Mouse (Mus musculus) induced T-regulatory cell, adult 2 months (primary cell): ENCODE measurements around the gene Tmsb4x.

Source experiments
- DNase-seq: peaks from one replicate; pipeline ENCODE4 v3.0.0-alpha.2; 2012; ENCODE audit warnings: low read depth

Tmsb4x gene

DNA sequence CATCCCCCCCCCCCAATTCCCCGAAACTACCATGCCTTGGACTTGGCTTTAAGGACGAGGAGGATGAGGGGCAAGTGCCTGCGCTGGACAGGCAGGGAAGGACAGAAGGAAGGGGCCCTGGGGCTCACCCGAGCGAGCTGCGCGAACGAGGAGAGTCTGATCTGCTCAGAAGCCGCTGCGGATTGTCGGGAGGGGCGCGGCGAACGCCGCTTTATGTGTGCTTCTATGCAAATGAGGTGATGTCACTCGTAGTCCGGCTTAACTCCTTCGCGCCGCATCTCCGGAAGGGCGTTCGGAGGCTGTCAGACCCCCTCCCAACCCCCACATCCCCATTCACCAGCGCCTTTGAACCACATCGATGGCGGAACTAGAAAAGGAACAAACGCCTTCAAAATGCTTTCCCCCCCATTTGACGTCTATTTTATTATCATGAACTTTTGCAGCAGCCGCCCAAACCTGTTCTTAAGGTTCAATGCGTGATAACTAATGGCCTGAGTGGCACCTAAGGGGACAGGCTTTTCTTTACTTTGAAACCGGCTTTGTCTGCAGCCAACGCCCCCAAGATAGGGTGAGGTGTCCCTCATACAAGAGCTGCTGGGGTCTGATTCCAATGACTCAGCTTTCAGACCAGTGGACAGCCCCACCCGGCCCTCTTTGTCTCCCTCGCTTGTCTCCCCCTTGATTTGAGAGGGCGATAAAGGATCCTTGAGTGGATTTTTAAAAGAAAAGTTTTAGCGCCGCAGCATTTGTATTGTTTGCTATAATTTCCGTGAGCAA, at the start of gene Tmsb4x:
Gene Tmsb4x (minus strand): TSS at position 338 of the 777 bp plus-strand sequence.
- peak; percentile 90 for DNase-seq

- DNase-seq, result no peak
These were observed 32.6 kb upstream of the Tmsb4x start for GRCm38 (mm10) chrX:167241736-167242135.

DNA sequence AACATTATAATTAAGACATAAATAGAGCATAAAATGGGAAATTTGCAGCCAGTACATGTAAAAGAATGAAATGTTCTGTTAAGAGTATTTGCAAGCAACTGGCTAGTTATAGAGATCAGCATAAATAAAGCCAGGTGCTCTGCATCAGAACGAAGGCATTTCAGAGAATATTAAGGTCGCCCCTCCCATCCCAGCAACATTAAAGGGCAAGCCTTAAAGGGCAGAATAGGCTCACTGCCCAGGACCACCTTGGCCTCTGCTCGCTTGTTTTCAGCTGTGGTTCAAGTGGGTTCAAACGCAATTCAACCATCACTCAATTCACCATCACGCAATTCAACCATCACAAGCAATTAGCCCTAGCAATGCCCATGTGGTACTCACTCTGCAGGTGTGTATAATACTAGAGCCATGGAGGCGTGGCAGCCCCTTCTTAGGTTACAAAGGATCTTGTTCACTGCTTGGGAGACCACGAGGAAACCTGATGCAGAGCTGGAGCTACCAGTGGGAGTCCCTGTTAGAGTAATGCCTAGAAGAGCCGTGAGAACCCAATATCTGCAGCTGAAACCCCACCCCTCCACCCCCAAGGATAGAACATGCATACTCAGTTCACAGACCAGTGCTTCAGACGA, 30.3 kb upstream of the Tmsb4x start:
- no peak for DNase-seq

DNA sequence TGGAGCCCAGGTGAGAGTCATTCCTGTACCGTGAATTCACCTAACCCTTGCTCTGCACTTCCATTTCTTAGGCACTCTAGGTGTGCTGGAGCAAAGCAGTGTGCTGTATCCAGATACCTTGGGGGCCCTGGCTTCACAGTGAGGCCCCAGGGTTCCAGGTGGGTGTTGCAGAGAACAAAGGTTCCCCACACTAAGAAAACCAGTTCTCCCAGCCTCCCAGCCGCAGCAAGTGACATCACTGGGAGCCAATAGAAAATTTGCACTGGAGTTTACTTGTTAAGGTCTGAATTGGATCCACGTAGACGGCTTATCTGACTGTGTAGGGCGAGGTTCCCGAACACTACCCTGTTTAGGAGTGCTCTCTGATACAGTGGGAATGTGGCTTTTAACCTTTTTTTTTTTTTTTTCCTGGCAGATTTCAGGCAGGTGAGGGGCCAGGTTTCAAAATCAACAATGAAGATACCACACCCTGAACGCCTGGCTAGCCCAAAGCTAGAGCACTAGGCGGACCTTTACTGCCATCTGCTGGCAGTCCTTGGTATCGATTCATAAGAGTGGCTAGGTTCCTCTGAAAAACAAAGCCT, 24.1 kb upstream of the Tmsb4x start:
- peak; percentile 88 for DNase-seq

GRCm38 (mm10) chrX:167231150-167231549, 22.0 kb upstream of the Tmsb4x start:
- peak; percentile 70 for DNase-seq

DNA sequence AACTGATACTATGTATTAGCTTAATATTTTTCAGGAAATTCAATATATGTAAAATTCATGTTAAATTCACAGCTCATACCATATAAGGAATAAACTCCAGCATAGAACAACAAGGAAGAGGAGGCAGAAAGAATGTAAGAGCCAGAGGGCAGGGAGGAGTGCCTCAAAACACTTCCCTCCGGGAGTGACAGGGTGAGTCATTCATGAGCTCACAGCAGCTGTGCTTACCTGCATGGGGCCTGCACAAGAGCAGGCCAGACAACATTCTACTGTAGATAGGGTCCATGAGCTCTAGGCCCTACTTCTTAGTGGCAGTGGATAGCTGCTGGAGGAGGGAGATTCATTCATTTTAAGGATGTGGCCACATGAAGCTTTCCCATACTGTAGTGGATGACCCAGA, 20.7 kb upstream of the Tmsb4x start:
- DNase-seq, result peak; percentile 10

DNA sequence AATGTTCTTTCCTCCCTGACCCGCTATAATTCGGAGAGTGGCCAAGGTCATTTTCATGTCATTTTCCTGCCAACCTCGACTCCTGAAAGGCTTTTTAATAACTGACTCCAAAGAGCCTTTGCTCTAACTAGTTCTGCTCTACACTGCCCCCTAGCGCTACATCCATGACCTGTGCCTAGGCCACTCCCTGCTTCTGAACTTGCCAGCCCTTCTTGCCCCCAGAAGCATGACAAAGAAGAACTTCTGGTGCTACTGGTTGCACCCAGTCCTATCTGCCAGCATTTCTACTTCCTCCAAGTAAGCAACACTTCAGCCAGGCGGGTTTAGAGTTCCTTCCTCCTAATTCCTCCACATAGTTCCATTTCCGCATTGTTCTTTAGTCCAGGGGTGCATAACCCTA, 20.1 kb upstream of the Tmsb4x start:
- peak; percentile 83 for DNase-seq

DNA sequence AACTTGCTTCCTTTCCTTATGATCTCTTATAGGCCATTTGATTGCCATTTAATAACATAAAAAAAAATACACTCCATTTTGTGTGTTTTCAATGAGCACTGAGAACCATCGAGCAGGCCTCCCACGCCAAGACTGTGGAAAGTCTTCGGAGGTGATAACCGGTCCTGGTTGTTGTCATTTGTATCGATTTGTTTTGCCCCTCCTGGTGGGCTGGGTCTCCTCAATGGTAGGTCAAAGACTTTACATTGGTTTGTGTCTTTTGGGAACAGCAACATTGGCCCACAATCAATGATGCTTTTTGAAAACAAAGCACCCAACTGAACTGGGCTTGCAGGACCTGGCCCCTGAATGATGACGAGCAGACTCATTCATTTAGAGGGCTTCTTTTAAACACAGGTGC, 18.6 kb upstream of the Tmsb4x start:
- peak; percentile 39 for DNase-seq

GRCm38 (mm10) chrX:167227138-167227537, 18.0 kb upstream of the Tmsb4x start:
- DNase-seq, result peak; percentile 76

DNA sequence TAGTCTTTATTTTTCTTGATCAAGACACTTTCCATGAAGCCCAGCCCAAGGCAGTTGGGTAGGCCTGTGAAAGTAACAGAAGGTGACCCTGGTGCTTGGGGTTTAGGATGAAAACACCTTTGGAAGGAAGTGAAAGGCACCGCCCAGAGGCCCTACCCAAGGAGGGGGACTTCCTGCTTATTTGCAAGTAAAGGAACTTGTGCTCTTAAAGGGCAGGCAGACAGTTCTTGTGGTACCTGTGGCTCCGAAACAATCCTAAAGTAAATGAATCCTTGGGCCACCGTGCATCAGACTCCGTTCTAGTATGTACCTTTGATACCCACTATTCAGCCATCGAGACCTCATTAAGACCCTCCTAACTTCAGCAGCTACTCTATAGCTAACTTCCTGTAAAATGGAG, 17.5 kb upstream of the Tmsb4x start:
- DNase-seq, result peak; percentile 75

GRCm38 (mm10) chrX:167212707-167213106, 3.6 kb upstream of the Tmsb4x start:
- peak; percentile 47 for DNase-seq

DNA sequence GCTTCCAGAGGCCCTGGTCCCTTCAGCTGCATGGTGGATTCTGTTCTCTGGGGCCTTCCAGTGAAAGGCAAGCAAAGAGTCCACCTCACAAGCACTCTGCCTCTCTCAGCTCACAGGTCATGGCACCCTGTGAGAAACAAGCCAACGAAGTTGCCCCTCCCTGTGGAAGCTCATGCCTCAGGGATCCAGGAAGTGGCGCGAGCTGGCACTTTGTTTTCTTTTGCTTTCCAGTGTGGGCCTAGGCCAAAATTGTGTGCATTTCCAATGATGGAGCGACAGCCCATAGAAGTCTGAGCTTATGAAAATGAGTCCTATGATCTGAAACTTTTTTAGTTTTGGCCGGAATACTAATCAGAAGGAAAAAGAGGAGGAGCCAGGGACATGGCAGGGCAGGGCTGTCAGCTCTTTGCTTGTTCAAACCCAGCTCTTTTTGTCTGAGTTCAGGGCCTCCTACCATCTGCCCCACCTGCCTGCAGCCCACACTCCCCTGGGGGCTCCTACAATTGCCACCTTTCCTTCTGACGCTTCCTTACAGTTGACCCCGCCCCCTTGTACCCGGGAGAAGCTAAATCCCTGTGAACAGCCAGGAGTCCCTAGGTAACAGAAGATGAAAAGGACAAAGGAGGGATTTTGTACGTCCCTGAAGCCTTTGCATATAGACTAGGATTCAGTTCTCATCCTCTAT, 2.9 kb upstream of the Tmsb4x start:
- peak; percentile 46 for DNase-seq

DNA sequence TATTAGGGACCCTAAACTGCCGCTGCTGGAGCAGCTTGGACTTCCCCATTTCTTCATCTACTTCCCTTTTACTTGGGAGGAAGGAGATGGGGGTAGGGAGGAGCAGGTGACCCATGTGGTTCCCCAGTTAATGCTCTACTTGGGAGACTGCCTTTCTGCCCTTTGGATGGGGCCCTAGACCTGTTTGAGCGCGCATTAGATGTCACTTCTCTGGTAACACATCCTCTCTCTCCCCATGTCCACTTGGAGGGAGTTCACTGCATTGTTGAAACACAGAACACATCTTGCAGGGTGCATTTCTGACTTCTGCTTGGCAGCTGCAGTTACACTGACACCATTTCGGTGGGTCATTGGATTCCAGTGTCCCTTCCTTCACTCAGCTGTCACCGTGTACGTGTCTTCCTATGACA, 1.2 kb upstream of the Tmsb4x start:
- DNase-seq, result peak; percentile 62

DNA sequence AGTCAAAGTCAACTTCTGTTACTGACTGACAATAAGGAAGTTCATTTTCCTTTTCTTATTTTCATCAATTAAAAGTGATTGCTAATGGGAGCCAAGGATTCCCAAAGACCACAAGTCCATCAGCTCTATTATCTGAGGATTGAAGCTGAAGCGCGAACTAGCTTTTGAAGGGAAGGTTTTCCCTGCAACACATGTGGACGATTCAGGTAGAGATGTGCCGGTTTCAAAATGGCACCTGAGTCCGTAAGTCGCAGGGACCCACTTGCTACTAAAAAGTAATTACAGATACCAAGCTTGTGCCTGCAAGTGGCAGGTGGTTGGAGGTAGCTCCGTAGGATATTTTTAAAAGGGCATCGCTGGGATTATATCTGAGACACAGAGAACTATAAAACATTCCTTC, 713 bp upstream of the Tmsb4x start:
- DNase-seq, result peak; percentile 66

DNA sequence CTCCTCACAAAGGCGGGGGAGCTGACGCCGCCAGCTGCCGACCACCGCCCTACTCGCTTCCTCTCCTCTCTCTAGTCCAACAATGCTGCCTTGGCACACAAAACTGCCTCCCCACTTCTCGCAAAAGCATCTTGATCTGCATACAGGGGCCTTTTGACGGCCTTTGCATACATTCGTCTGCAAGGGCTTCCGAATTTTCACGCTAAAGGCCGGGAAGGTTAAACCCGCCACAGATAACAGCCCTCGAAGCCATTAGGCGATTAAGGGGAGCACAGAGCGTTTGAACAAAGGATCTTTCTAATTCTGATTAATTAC, 652 bp downstream of the Tmsb4x start:
- peak; percentile 63 for DNase-seq

- peak; percentile 79 for DNase-seq
These were observed 1.2 kb downstream of the Tmsb4x start for GRCm38 (mm10) chrX:167207741-167208505.

GRCm38 (mm10) chrX:167205813-167206520, 3.1 kb downstream of the Tmsb4x start:
- peak; percentile 79 for DNase-seq

GRCm38 (mm10) chrX:167201365-167201764, 7.8 kb downstream of the Tmsb4x start:
- DNase-seq, result peak; percentile 79

DNA sequence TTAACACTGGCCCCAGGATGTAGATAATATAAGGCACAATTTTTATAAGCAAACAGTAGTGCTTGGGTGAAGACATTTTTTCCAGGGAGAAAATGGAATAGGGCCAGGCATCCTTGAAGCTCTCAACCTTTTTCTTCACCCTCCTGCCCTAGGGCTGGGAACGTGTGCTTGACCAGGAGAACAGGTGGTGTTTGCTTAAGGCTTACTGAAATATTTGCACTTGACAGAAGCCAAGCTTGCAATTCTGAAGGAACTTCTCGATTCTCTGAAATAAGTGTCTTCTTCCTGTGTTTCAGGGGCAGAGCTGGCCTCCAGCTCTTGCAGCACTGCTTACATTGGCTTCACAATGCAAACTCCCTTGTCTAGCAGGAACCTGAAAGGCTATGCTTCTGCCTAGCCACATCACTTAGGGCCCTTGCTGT, 13.9 kb downstream of the Tmsb4x start:
- peak; percentile 15 for DNase-seq

GRCm38 (mm10) chrX:167186306-167186705, 22.8 kb downstream of the Tmsb4x start:
- DNase-seq, result no peak

DNA sequence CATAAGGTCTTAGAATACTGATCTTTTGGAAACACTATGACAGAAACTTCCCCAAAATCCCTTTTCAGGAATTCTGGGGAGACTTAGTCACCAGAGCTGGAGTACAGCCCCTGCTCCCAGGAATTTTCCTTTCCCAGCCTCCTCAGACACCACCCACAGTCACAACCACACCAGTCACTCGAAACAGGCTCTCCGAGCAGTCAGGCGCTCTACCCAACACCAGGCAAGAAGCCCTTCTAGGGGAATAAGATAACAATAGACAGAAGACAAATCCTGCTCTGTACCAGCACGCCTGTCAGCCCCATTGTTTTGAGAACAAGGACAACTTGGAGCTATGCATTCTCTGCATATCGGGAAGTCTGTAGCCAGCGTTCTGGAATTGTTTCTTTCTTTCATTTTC, 25.6 kb downstream of the Tmsb4x start:
- DNase-seq, result no peak
